Mouse (Mus musculus): ENCODE data around the gene Gm42372. TPM values are rescaled to one million over a fixed set of nuclear protein-coding genes. Genes with fewer than 3 reads are reported as not detected.

Gene Gm42372
- total and polyA plus RNA-seq, 3 experiments = 0.15 to 0.61 (median 0.47) TPM

- TF ChIP-seq IRF4 (IDR thresholded peaks at IDR 0.05; ENCODE audit: low read depth, low read length) (peak; percentile 52; the same call in 1 of the 2 replicates), E2F4 (IDR thresholded peaks at IDR 0.05; ENCODE audit: insufficient replicate concordance, low read depth, low read length) (no peak), KAT2A (IDR thresholded peaks at IDR 0.05; ENCODE audit: insufficient replicate concordance, low read length) (0 out of 2 replicates have a peak, but pooled peaks have one; percentile 63), ZC3H11A (IDR thresholded peaks at IDR 0.05; ENCODE audit: low read depth, low read length) (no peak), POLR2AphosphoS2 (IDR thresholded peaks at IDR 0.05; ENCODE audit: low read depth, low read length) (no peak), SMC3 (IDR thresholded peaks at IDR 0.05; ENCODE audit: low read depth, low read length) (no peak), ELF1 (IDR thresholded peaks at IDR 0.05; ENCODE audit: low read depth, low read length) (peak; percentile 31; the same call in 1 of the 2 replicates), ZMIZ1 (IDR thresholded peaks at IDR 0.05; ENCODE audit: low read depth, low read length) (peak; percentile 62; the same call in 1 of the 2 replicates), MAX (IDR thresholded peaks at IDR 0.05; ENCODE audit: low read length) (peak; percentile 63), TCF12 (IDR thresholded peaks at IDR 0.05; ENCODE audit: low read depth, low read length) (peak; percentile 58; the same call in 1 of the 2 replicates)
These were observed 44.9 kb downstream of the Gm42372 start, which contains the start of gene Ppp5c (continued) for GRCm38 (mm10) chr7:17027588-17028343.

GRCm38 (mm10) chr7:17028923-17029322, 46.0 kb downstream of the Gm42372 start:
- no peak for DNase-seq (ENCODE audit: extremely low read depth)
- dilution Hi-C loops (cut with MboI; ENCODE audit: extremely low pct_ligation_motif_present, extremely low pct_unique_long_range_greater_than_20kb, low sequenced_read_pairs) = no loop called here
- H3K27ac ChIP-seq (ENCODE audit: insufficient read depth, low read depth) = no peak overlapping the region
- no peaks in the 10 kb centered on the region for H3K9me3 ChIP-seq (replicated peaks; ENCODE audit: low read length)
- in situ Hi-C loops (cut with MboI; ENCODE audit: low pct_ligation_motif_present, low pct_unique_long_range_greater_than_20kb, low sequenced_read_pairs) = no loop called here
- H3K36me3 ChIP-seq (replicated peaks in 1 of 2; ENCODE audit: control insufficient read depth in 1 of 2, insufficient read depth in 1 of 2, low read length in 1 of 2) = peaks cover 0 to 10% of the 10 kb centered on the region in 2 experiments
- peaks cover 6% of the 10 kb centered on the region for H3K27me3 ChIP-seq (replicated peaks)
- H3K79me2 ChIP-seq (replicated peaks; ENCODE audit: control insufficient read depth, extremely low read depth, insufficient read depth, poor library complexity, severe bottlenecking) = peaks cover 30% of the 10 kb centered on the region
- no peak overlapping the region for H3K9ac ChIP-seq (ENCODE audit: insufficient read depth, low read depth)
- H3K4me2 ChIP-seq (ENCODE audit: insufficient read depth, low read depth, poor library complexity, severe bottlenecking) = no peak overlapping the region
- no peak overlapping the region for H3K4me3 ChIP-seq (replicated peaks in 1 of 3; ENCODE audit: low read depth in 2 of 3, low read length in 2 of 3, poor library complexity in 1 of 3)
- peaks cover 10 to 25% of the 10 kb centered on the region in 2 experiments; a peak in 3 of 4 replicates for H3K4me1 ChIP-seq (ENCODE audit: control insufficient read depth in 1 of 2, insufficient read depth in 2 of 2)
- TF ChIP-seq E2F4 (IDR thresholded peaks at IDR 0.05; ENCODE audit: insufficient replicate concordance, low read depth, low read length) (no peak), USF2 (conservative IDR thresholded peaks at IDR 0.05; ENCODE audit: low read depth, low read length) (no peak), IRF4 (IDR thresholded peaks at IDR 0.05; ENCODE audit: low read depth, low read length) (no peak), CHD1 (IDR thresholded peaks at IDR 0.05; ENCODE audit: low read depth, low read length) (no peak), ELF1 (IDR thresholded peaks at IDR 0.05; ENCODE audit: low read depth, low read length) (no peak), MYC (IDR thresholded peaks at IDR 0.05; ENCODE audit: low read depth, low read length) (no peak), NRF1 (IDR thresholded peaks at IDR 0.05; ENCODE audit: low read depth, low read length) (no peak), USF1 (IDR thresholded peaks at IDR 0.05; ENCODE audit: low read depth, low read length) (no peak), CTCF (conservative IDR thresholded peaks at IDR 0.05 in 1 of 2, IDR thresholded peaks at IDR 0.05 in 1 of 2; ENCODE audit: low read depth in 2 of 2, low read length in 2 of 2) (no peak), ZC3H11A (IDR thresholded peaks at IDR 0.05; ENCODE audit: low read depth, low read length) (no peak), NELFE (IDR thresholded peaks at IDR 0.05; ENCODE audit: low read depth, low read length) (no peak), MXI1 (IDR thresholded peaks at IDR 0.05; ENCODE audit: low read depth, low read length) (no peak)
